Mouse (Mus musculus) forebrain, embryonic 14.5 days (tissue): Measurements from ENCODE around the gene Dennd6a. TPM values are rescaled to one million over a fixed set of nuclear protein-coding genes. Genes with fewer than 3 reads are reported as not detected.

ENCODE experiments used
- ATAC-seq: fragments of 200-750 bp; cut with Nextera tagmentation; 2 replicates; pipeline ENCODE4 v1.8.0; 2017; ENCODE audit warnings: mild to moderate bottlenecking, moderate library complexity
- DNase-seq: peaks from one replicate; pipeline ENCODE4 v3.0.0-alpha.2; 2015; ENCODE audit warnings: low spot score
- H3K27ac ChIP-seq: fragments of 300-500 bp; sonication (generic); 2 replicates; pipeline ENCODE4 v1.5.1; 2014; ENCODE audit warnings: low read depth, mild to moderate bottlenecking, control low read depth, low read length, moderate library complexity
- H3K27me3 ChIP-seq: fragments of 300-500 bp; sonication (generic); replicated peaks from 2 replicates; pipeline ENCODE4 v1.6.1; 2014; ENCODE audit warnings: low read length, control low read depth, mixed read lengths; ENCODE audit not compliant: control insufficient read depth, insufficient read depth
- H3K36me3 ChIP-seq: fragments of 300-500 bp; sonication (generic); 2 replicates; pipeline ENCODE4 v1.6.1; 2014; ENCODE audit warnings: low read length, control low read depth; ENCODE audit not compliant: control insufficient read depth, insufficient read depth
- H3K4me1 ChIP-seq: fragments of 300-500 bp; sonication (generic); 2 replicates; pipeline ENCODE4 v1.6.1; 2014; ENCODE audit warnings: antibody characterized with exemption, low read length, control low read depth; ENCODE audit not compliant: control insufficient read depth, insufficient read depth
- H3K4me2 ChIP-seq: fragments of 300-500 bp; sonication (generic); 2 replicates; pipeline ENCODE4 v1.6.1; 2014; ENCODE audit warnings: mild to moderate bottlenecking, control low read depth, low read length
- H3K4me3 ChIP-seq: fragments of 300-500 bp; sonication (generic); 2 replicates; pipeline ENCODE4 v1.5.1; 2014; ENCODE audit warnings: low read depth, low read length, control low read depth
- H3K9ac ChIP-seq: fragments of 300-500 bp; sonication (generic); 2 replicates; pipeline ENCODE4 v1.6.1; 2014; ENCODE audit warnings: mild to moderate bottlenecking, low read length, control low read depth, moderate library complexity
- H3K9me3 ChIP-seq: fragments of 300-500 bp; sonication (generic); replicated peaks from 2 replicates; pipeline ENCODE4 v1.6.1; 2016; ENCODE audit warnings: low read length, control low read depth, mixed read lengths; ENCODE audit not compliant: control insufficient read depth
- WGBS: fragments of 180-500 bp; shearing (Covaris S2); extraction: QIAGEN DNeasy Blood & Tissue Kit; methylation state at CpG from one replicate; pipeline ENCODE4 v1.1.7; 2014; 5-methylcytosine and 5-hydroxymethylcytosine counted together
- polyA plus RNA-seq: library from polyadenylated mRNA; unstranded; fragments of >200 nt; fragmentation: Nextera tagmentation; extraction: Ambion mirVana; gene quantifications from 2 replicates; pipeline ENCODE4 v1.2.1, GENCODE M21; 2014

The Dennd6a gene
- polyA plus RNA-seq, 1 experiment from 2014 or later = 20.5 TPM

DNA sequence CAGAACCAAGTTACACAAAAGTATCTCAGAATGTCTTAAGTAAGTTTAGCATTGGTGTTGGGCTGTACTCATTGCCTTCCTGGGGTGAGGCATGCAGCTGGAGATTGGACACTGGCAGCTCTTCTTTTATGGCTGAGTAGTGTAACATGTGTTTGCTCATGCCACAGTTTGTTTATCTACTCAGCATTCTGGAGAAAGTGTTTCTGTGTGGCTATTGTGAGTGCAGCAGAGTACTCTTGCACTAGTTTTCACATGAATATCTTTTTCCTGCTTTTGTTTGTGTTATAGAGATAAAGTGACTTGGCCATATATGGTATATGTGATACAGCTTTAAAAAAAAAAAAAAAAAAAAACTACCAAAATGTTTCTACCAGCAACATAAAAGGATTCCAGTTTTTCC, 13.5 kb downstream of the Dennd6a start:
- Histone ChIP-seq H3K9ac (no peak overlapping the region), H3K36me3 (peaks cover 5% of the 10 kb centered on the region; the same call in 1 of the 2 replicates), H3K27me3 (no peaks in the 10 kb centered on the region), H3K4me2 (no peak overlapping the region), H3K4me1 (no peaks in the 10 kb centered on the region), H3K4me3 (no peak overlapping the region), H3K9me3 (no peaks in the 10 kb centered on the region), H3K27ac (no peak overlapping the region)
- ATAC-seq = no peak
- DNase-seq = no peak

- no peak overlapping the region for H3K4me2 ChIP-seq
- no peak overlapping the region for H3K27ac ChIP-seq
- no peak overlapping the region for H3K9ac ChIP-seq
- no peak overlapping the region for H3K4me3 ChIP-seq
- no peaks in the 10 kb centered on the region for H3K4me1 ChIP-seq
- ATAC-seq (no peak), DNase-seq (no peak)
- no peaks in the 10 kb centered on the region for H3K27me3 ChIP-seq
- no peaks in the 10 kb centered on the region for H3K9me3 ChIP-seq
- peaks cover 16% of the 10 kb centered on the region; the same call in 1 of the 2 replicates for H3K36me3 ChIP-seq
Measured at GRCm38 (mm10) chr14:26591353-26591752, 17.7 kb downstream of the Dennd6a start.

GRCm38 (mm10) chr14:26593281-26593895, 19.7 kb downstream of the Dennd6a start:
- Histone ChIP-seq H3K4me3 (no peak overlapping the region), H3K4me2 (no peak overlapping the region), H3K36me3 (peaks cover 24% of the 10 kb centered on the region), H3K9me3 (no peaks in the 10 kb centered on the region), H3K27ac (no peak overlapping the region), H3K27me3 (no peaks in the 10 kb centered on the region), H3K9ac (no peak overlapping the region), H3K4me1 (no peaks in the 10 kb centered on the region)
- DNase-seq = no peak
- no peak for ATAC-seq
- 48% methylated on average over 2 of the region's 2 CpGs for WGBS

DNA sequence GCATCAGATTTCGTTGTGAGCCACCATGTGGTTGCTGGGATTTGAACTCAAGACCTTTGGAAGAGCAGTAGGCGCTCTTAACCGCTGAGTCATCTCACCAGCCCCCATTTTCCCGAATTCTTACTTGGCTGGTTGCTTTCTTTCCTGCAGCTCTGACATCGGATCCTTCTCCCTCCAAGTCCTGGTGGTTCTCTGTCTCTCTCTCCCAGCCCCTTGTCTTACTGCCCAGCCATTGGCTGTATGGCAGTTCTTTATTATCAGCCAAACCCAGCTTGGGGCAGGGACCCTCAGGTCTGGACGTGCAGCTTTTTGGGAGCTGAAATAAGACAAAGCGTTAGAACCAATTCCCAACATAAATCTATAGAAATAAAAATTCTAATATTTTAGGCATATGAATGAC, 21.5 kb downstream of the Dennd6a start:
- H3K27ac ChIP-seq = no peak overlapping the region
- H3K36me3 ChIP-seq = peaks cover 39% of the 10 kb centered on the region
- H3K9me3 ChIP-seq = no peaks in the 10 kb centered on the region
- H3K27me3 ChIP-seq = no peaks in the 10 kb centered on the region
- H3K9ac ChIP-seq = no peak overlapping the region
- H3K4me2 ChIP-seq = no peak overlapping the region
- WGBS = 91% methylated on average over 7 of the region's 7 CpGs
- H3K4me1 ChIP-seq = no peaks in the 10 kb centered on the region
- no peak overlapping the region for H3K4me3 ChIP-seq
- no peak for DNase-seq
- ATAC-seq = no peak

- Histone ChIP-seq H3K36me3 (peaks cover 44% of the 10 kb centered on the region), H3K9ac (no peak overlapping the region), H3K4me2 (no peak overlapping the region), H3K4me3 (no peak overlapping the region), H3K4me1 (no peaks in the 10 kb centered on the region), H3K27ac (no peak overlapping the region), H3K27me3 (no peaks in the 10 kb centered on the region), H3K9me3 (no peaks in the 10 kb centered on the region)
- 93% methylated on average over 5 of the region's 5 CpGs for WGBS
- DNase-seq (no peak), ATAC-seq (no peak)
Measured at GRCm38 (mm10) chr14:26595695-26596365, 22.2 kb downstream of the Dennd6a start.

GRCm38 (mm10) chr14:26605354-26605753, 31.7 kb downstream of the Dennd6a start:
- no peak overlapping the region for H3K4me3 ChIP-seq
- no peak for ATAC-seq
- H3K4me1 ChIP-seq = no peaks in the 10 kb centered on the region
- 80% methylated on average over 4 of the region's 4 CpGs for WGBS
- no peak overlapping the region for H3K27ac ChIP-seq
- H3K9me3 ChIP-seq = no peaks in the 10 kb centered on the region
- H3K27me3 ChIP-seq = no peaks in the 10 kb centered on the region
- peaks cover 64% of the 10 kb centered on the region for H3K36me3 ChIP-seq
- H3K9ac ChIP-seq = no peak overlapping the region
- no peak for DNase-seq
- H3K4me2 ChIP-seq = no peak overlapping the region

DNA sequence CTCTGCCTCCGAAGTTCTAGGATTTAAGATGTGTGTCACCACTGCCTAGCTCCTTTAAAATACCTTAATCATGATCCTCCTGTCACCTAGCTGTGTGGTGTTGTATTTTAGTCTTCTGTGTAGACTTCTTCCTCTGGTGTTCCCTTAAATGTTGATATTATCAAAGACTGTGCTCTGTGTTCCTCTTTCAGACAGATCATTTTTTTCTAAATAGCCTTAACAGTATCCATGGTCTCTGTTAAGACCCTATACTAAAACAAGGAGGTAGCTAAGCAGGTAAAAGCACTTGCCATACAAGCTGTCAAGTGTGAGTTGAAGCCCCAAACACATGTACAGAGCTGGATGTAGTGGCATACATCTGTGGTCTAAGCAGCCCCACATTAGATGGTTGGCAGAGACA, 36.0 kb downstream of the Dennd6a start:
- H3K9ac ChIP-seq = no peak overlapping the region
- H3K27ac ChIP-seq = no peak overlapping the region
- no peak overlapping the region for H3K4me3 ChIP-seq
- no peak overlapping the region for H3K4me2 ChIP-seq
- H3K9me3 ChIP-seq = no peaks in the 10 kb centered on the region
- H3K4me1 ChIP-seq = no peaks in the 10 kb centered on the region
- peaks cover 71% of the 10 kb centered on the region for H3K36me3 ChIP-seq
- 95% methylated on average over 1 of the region's 1 CpGs for WGBS
- H3K27me3 ChIP-seq = no peaks in the 10 kb centered on the region
- no peak for ATAC-seq
- DNase-seq = no peak

DNA sequence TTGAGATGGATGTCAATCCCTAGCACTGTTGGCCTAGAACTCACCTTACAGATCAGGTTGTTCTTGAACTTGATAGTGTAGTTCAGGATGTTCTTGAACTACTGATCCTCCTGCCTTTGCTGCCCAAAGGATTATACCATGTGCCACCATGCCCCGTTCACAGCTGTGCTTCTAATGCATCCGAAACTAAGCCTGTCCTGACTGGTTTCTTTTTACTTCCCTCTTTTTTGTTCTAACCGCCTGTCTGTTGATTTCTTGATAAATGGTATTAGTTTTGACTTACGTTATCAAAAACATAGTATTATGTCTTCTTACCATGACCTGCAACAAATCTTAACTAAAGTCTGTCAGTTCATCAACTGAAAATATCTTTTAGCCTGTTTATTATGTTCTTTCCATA, 37.0 kb downstream of the Dennd6a start:
- ATAC-seq = no peak
- Histone ChIP-seq H3K27ac (no peak overlapping the region), H3K4me3 (no peak overlapping the region), H3K27me3 (no peaks in the 10 kb centered on the region), H3K4me1 (no peaks in the 10 kb centered on the region), H3K9me3 (no peaks in the 10 kb centered on the region), H3K4me2 (no peak overlapping the region), H3K36me3 (peaks cover 72% of the 10 kb centered on the region), H3K9ac (no peak overlapping the region)
- WGBS = 95% methylated on average over 4 of the region's 4 CpGs
- DNase-seq = no peak

- Histone ChIP-seq H3K36me3 (peaks cover 89% of the 10 kb centered on the region), H3K9ac (no peak overlapping the region)
Measured at GRCm38 (mm10) chr14:26625301-26625700, 51.6 kb downstream of the Dennd6a start.

More at GRCm38 (mm10) chr14:26625301-26625700, 51.6 kb downstream of the Dennd6a start:
- 89% methylated on average over 4 of the region's 4 CpGs for WGBS
- H3K9me3 ChIP-seq = no peaks in the 10 kb centered on the region
- no peak for ATAC-seq
- no peaks in the 10 kb centered on the region for H3K4me1 ChIP-seq
- no peaks in the 10 kb centered on the region for H3K27me3 ChIP-seq
- no peak overlapping the region for H3K4me3 ChIP-seq
- DNase-seq = no peak
- H3K4me2 ChIP-seq = no peak overlapping the region
- no peak overlapping the region for H3K27ac ChIP-seq
